Mouse (Mus musculus) layer of hippocampus, postnatal 14 days (tissue): Measurements from ENCODE around the gene Sec1. TPM values are rescaled to one million over a fixed set of nuclear protein-coding genes. Genes with fewer than 3 reads are reported as not detected.
A peak's percentile ranks its signal among the peaks of the same experiment; 100 is the strongest.

Experiments used
- DNase-seq, 2 experiments: peaks; one replicate each; pipeline ENCODE4 v3.0.0; 2021 to 2022; ENCODE audit warnings: low spot score in 2 of 2, mixed read lengths in 1 of 2
- total RNA-seq, 2 experiments: library from RNA; stranded (reverse); gene quantifications; 2 replicates each; pipeline ENCODE4 v1.2.3; 2021

Sec1 gene
- total RNA-seq, 2 experiments from 2014 or later: 0.24 to 0.41 TPM

DNA sequence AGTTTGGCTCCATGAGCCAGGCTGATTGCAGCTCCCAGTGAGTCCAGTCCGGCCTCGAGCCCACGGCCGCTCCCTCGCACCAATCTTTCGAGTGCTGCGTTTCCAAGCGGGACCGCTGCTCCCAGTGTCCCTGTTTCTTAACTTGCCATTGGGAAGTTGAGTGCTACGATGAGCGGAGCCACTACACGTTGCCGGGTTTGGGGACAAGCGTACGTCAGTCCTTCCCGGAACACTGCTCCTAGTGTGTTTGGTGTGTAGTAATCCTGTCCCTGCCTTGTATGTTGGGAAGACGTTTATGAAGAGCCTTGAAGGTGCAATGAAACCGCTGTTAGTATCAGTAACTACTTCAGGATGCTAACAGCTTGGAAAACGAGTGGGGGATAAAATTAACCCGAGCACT, 24.1 kb upstream of the Sec1 start:
- DNase-seq: no peak

DNA sequence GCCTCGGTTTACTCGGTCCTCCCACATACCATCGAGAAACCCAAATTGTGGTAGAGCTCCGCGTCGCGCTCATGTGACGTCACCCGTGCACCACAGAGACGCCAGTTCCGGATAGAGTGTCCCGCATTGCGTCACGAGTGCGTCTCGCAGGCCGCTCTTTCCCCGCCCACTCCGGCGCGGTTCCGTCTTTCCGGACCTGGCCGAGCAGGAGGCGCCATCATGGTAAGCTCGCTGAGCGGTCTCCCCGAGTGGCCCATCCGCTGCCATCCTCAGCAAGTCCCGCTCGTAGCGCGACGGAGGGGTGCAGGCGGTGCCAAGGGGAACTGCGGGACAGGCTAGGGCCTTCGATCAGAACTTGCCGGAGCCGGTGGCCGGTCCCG, 23.7 kb upstream of the Sec1 start, which contains the start of gene Sphk2:
Gene Sphk2 (minus strand): TSS at position 85 of the 380 bp plus-strand sequence.
- DNase-seq: peak; percentile 99

DNA sequence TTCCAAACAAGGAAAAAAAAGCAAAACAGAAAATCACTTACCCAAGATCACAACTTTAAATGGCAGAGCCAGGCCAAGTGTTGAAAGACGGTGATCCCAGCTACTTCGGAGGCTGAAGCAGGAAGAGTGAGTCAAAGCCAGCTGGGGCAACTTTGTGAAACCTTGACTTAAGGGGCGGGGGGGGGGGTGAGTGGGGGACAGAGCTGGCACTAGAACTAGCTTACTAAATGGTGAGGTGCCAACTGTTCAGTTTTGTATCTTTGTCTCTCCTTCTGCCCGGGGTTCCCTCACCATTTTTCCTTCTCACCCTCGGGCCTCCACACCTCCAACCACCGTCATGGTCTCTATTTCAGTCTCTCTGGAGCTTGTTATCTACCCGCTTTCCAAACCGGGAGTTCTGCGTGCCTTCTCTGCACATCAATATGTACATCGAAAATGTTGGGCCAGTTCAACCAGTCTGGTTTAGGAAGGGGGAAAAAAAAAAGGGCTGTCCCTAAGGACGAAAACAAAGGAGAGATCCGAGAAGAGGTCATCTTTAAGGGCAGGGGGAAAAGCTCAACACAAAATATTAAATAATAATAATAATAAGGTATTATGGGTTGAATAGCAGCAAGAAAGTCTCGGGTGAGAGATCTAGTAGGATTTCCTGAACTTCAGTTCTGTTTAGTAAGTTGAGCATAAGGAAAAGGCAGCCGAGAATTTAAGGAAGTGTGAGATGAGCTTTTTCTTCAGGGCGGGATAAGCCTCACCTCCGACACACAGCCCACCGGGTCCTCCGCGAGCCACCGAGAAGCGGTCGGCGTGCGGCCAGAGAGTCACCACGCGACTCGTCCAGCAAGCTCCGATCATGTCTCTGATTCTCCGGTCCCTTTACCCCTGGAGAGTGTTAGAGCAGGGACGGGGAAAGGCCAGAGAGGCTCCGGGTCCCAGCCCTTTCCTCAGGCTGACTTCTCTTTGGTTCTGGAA, 23.0 kb upstream of the Sec1 start:
- DNase-seq: no peak

DNA sequence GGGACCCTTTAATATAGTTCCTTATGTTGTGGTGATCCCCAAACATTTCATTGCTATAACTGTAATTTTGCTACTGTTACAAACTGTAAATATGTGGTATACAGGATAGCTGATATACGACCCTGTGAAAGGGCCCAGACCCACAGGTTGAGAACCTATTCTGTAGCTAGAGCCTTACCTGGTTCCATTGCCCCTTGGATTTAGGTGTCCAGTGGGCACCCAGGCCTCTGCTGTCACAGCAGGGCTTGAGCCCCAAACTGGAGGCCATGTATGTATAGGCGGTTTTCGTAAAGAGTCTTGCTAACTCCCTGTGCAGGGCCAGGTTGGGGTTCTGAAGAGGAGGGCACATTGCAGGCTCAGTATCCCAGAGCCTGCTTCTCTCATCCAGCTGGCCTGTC, 22.3 kb upstream of the Sec1 start:
- no peak for DNase-seq

DNA sequence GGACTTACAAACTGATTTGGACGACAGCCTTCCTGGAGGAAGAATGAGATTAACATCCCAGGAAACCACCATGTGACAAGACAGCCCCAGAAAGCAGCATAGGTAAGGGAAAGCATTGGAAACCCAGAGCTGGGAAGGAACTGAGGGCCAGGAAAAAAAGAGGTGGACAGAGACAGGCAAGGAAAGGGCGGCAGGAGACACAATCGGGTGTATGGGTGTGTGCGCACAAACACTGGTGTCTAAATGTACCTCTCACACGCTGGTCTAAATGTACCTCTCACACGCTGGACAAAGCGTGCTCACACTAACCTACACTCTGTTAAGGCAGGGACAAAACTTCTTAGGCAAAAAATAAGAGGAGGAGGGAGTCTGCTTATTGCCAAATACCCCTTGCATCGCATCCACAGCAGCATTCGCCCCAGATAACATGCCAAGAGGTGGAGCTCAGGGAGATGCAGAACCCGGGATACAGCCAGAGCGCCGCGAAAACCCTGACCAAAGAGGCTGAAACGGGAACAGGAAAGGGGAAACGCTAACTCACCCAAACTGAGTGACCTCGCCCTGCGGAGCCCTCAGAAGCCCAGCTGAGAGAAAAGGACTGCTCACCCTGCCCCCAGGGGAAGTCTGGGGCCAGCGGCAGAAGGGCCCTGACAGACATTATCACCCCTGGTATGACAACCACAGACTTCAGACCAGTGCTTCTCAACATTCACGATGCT, 21.7 kb upstream of the Sec1 start:
- no peak for DNase-seq

DNA sequence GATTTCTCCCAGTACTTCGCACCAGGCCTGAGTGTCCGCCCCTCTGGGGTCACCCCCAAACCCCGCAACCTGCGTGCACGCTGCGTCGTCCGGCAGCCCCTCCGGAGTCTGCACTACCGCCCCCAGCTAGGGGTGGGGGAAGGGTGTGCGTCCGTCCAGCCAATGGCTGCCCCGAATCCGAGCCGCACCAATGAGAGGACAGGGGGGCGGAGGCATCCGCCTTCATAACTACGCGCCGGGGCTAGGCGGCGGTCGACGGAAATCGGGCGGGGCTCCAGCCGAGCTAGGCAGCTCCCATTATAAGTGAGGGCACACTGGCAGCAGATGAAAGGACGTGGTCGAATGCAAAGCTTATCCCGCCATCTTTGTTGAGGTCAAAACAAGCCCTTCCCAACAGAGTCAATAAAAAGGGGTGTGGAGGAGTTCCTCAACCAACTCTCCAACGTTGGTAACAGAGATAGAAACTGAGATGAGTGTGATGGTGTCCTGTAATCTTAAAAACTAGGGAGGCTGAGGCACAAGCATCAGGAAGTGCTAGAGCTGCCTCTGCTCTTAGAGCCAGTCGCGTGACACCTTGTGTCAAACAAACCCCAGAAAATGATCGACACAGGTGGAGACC, 21.0 kb upstream of the Sec1 start, which contains the start of gene Rpl18:
Gene Rpl18 (plus strand): TSS at position 368 of the 619 bp plus-strand sequence.
- peak; percentile 97 to 99 for DNase-seq

DNA sequence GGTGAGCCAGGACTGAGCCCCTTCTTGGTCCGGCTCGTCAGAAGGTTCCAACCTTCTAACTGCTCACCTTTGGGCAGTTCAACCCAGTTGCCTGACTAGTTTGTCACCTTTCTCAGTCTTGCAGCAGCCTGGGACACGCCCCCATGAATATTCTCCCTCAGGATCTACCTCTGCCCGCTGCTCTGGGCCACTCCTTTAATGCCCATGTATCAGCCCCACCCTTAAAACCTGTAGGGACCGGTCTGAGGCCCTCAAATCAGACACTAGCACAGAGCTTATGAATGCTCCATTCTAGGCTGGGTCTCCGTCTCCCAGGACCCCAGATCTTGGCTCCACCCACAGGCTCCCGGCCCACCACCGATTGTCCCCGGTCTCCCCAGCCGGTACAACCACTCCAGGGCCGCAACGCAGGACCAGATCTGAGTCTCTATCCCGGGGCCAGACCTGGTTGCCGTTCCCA, 20.5 kb upstream of the Sec1 start:
- DNase-seq: no peak

DNA sequence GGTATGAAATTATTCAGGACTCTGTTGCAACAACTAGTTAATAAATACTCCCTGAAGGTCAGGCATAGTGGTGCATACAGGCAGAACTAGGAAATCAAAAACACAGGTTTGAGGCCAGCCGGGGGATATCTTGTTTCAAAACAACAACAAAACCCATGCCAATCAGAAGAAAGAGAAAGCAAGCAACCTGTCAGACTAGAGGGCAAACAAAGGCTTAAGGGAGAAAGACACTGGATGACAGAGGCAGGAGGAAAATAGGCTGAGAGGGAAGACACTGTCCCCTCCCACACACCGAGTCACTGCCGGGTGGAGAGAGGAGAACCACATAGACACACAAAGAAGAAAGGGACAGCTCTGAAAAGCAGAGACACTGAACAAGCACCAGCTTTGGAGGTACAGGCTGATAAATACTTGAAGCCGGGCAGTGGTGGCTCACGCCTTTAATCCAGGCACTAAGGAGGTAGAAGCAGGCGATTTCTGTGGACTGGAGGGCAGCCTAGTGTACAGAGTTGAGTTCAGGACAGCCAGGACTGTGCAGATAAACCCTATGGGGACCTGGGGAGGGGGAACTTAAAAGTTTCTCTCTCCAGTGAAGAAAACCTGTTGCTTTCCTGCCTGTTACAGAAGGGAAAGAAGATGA, 19.8 kb upstream of the Sec1 start:
- DNase-seq: no peak

DNA sequence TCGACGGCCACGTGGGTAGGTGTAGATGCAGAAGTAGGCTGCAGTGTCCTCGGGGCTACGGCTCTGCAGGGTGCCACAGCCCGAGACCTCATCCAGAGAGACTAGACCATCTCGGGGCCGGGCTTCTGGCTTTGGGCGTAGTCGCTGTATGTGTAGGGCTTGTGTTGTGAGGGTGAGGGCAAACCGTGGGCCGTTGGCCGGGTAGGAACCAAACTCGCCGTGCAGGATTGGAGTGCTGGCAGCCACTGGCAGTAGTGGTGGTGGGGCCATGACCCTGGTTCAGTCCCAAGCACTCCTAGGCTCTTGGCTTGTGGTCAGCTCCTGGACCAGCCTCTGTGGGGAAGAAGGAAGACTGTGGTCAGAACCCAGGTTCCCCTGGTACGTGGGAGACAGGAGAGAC, 19.2 kb upstream of the Sec1 start:
- DNase-seq: no peak

DNA sequence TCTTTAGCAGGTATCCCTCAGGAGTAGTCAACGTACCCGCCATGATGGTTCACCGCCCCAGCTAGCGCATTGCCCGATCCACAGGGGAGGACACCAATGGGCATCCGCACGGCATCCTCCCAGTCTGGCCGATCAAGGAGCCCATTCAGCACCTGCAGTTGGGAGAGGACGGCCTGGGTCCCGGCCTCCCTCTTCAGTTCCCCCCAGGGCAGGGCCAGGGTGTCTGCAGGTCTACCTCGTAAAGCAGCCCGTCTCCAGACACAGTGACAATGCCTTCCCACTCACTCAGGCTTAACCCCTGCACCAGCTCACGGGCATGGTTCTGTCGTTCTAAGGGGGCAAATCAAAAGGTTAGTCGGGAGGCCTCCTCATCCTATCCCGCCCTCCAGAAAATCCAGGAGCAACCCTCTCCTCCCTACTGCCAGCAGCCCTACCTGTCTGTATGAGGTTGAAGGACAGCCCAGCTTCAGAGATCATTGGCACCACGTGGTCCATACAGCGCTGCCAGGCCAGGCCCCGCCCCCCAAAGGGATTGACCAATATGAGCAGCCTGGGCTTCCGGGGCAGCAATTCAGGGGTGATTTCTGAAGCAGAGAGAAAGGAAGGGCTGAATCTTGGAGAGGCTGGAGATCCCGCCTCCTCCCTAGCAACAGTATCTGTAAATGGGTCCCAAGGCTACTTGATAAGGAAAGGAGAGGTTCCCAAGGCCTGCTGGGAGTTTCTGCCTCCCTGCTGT, 18.0 kb upstream of the Sec1 start:
- no peak for DNase-seq

DNA sequence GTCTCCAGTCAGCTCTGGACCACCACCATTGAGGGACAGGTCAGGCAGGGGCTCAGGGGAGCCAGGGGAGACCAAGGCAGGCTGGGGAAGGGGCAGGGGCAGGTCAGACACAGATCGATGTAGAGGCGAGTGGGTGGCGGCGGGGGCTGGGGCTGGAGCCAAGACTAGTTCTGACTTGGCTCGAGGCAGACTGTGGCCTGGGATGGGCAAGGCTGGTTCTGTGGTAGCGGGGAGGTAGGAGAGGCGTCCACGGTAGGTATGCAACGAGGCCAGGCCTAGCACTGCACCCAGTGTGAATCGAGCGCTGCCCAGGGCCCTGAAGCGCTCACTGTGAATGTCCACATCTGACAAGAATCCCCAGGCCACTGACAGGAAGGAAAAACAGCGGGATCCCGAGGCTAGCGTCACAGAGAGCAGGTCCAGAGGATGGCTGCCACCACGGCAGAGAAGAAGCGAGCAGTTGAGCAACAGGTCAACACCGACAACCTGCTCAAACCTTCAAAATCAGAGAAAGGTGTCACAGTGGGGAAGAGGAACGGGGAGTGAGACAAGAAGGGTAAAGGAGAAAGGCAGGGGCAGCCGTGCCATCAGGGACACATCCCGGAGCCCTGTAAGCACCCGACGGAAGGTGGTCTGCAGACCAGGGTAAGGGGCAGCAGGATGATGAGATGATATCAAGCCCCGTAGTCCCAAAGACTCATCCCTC, 17.3 kb upstream of the Sec1 start:
- DNase-seq: no peak

DNA sequence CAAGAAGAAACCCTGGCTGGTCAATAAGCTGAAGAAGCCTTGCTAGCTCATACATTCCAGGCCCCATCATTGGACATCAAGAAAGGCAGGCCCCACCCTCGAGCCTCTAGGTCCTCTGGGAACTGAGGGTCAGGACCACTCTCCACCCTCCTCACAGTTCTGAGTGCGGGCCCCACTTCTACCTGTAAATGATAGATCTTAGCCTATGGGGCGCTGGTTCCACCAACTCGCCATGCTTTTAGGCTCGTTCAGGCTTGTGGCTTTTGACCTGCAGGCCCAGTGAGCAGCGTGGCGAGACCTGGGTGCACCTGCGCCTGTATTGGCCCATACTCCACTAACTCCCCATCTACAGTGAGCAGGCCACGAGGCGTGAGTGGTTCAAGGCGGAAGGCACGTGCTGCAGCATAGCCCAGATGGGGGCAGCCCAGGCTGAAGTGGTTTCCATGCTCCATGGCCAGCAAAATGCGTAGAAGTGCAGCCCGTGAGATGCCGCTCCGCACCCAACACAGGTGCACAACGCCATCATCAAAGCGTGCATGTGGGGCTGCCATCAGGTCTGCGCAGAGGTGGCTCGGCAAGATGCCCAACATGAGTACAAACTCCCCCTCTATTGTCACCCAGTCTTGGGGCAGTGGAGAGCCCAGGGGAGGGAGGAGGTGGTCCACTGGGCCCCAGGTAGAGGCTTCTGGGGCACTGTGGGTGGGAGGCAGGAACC, 16.4 kb upstream of the Sec1 start:
- peak in 1 of 2 experiments; percentile 20 for DNase-seq

DNA sequence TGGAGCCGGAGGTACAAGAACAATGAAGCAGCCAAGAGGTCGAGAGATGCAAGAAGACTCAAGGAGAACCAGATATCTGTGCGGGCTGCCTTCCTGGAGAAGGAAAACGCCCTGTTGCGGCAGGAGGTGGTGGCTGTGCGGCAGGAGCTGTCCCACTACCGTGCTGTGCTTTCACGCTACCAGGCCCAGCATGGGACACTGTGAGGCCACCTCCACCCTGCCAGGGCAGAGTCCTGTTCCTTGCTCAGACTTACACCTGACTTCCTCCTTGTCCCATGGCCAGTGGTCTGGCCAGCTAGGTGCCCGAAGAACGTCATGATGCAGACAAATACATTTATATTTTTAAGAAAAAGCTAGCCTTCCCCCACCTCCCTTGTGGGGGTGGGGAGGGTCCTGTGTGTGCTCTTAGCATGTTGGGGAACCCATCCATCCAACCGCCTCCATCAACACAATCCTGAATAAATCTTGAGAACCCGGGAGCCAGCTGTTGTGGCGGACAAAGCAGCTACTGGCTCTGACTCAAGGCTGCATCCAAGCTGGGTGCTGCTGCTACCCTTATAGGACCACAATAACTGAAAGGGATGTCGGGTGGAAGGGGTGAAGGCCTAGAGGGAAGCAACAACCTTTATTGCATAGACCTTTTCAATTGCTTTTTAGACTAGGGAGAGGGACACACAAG, 15.6 kb upstream of the Sec1 start:
- DNase-seq: peak in 1 of 2 experiments; percentile 26

DNA sequence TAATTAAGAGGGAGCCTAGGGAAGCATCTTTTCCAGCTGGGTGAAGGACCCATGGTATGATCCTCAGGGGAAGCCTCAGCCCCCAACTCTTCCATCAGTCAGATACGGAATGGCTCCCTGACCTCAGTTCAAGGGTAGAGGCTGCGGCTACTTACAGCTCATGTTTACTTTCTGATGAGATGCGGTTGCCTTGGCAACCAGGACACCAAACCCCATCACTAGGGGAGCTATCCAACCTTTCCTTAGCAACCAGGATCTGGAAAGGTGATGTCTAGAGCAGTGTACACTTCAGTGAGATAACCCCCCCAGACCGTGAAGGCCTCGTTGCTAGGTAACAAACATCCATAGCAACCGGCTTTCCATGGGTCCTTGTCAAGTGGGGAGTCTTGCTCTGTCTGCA, 14.8 kb upstream of the Sec1 start:
- DNase-seq: peak in 1 of 2 experiments; percentile 52

DNA sequence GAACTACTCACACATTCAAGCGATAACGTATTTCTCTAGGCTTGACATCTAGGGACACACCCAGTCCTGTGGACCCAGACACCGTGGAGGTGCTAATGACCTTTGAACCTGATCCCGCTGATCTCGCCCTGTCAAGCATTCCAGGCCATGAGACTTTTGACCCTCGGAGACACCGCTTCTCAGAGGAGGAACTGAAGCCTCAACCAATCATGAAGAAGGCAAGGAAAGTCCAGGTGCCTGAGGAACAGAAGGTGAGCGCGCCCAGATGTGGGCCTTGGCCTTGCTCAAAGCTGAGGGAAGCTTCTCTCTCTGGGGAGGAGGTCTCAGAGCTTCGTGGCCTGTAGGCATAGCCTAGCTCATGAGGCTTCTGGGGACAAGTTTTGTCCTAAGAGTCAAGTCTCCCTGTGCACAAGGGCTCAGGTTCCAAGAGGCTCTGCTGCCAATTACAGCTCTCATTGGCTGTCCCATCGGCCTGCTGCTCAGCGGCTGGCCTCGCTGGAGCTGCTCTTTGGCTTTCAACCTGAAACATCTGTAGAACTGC, 14.1 kb upstream of the Sec1 start:
- DNase-seq: peak; percentile 36 to 57

DNA sequence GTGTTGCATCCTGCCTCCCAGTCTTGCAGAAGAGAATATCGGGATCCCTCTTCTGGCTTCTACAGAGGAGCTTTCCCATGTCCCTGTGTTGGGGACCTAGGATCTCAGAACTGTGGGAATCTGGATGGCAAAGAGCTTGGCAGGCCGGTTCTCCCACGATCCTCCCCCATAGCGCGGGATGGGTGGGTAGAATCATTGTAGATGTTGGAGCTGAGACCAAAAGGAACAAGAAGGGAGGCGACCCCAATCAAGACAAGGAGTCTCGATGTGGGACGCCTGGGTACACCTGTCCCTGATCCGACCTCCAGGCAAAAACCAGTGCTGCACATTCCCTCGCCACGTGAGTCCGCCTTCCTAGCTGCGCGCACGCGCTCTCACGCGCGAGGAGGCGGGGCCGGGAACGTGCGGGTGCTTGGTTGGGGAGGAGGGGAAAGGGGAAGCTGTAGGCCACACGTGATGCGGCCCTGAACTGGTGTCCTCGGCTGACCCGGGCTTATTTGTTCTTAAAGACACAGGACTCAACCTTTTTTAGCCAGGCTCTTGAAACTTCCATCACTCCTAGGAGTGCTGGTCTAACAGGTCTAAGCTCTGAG, 13.3 kb upstream of the Sec1 start:
- DNase-seq: peak; percentile 95 to 96

DNA sequence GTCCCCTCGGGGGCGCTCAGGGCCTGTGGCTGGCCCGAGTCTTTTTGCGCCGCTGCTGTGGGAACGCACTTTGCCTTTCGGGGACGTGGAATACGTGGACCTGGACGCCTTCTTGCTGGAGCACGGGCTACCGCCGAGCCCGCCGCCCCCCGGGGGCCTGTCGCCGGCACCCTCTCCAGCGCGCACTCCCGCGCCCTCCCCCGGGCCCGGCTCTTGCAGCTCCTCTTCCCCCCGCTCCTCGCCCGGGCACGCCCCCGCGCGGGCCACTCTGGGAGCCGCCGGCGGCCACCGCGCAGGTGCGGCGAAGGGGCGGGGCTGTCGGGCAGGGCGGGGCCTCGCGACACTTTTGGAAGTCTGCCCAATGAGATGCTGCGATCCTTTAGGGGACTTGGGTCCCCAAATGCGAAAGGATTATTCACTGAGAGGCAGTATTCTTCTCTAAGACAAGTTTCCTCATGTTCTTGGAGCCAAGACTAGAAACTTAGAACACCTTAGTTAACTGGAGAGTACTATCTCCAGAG, 12.6 kb upstream of the Sec1 start:
- DNase-seq: peak; percentile 82 to 88

DNA sequence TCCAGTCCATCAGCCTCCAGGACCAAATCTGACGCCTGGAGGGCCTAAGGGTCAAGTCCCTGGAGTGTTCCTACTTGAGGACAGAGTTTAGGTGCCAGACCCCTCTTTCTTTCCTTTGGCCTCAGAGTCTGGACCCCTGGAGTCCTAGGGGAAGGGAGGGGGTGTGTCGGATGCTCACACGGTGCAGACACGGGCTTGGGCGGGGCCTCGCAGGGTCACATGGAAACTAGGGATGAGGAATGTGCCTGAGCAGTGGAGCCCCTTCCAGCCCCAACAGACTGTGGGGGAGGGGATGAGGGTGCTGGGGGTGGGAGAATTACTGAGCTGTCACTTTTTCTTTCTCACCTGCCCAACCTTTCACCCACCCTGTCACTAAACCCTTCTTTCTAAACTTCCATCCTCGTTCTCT, 11.7 kb upstream of the Sec1 start:
- peak; percentile 84 to 89 for DNase-seq
